In genomic region chr11:53566646-53567045, GRCm38 (mm10) we compare ENCODE assay signal across 8 mouse cellular contexts. TPM values are rescaled to one million over a fixed set of nuclear protein-coding genes. Genes with fewer than 3 reads are reported as not detected.
DNase-seq lines count a peak whose midpoint lies in the region; ATAC-seq and TF ChIP-seq lines count a peak whose summit lies in the region.

No protein-coding gene starts in this region.

- peak overlapping the region in 1 of 2 experiments; percentile 85; a peak in 2 of 4 replicates for H3K4me3 ChIP-seq in heart, embryonic 14.5 days (ENCODE audit: control insufficient read depth in 1 of 2, insufficient read depth in 1 of 2, low read depth in 1 of 2, low read length in 2 of 2)
- H3K4me3 ChIP-seq in G1E (ENCODE audit: low read depth, low read length): peak overlapping the region; percentile 95; the same call in 1 of the 2 replicates
- no peak overlapping the region; the same call in 1 of the 2 replicates for H3K4me3 ChIP-seq in hindbrain, embryonic 11.5 days (ENCODE audit: low read depth, low read length)
- peak overlapping the region; percentile 95 for H3K4me3 ChIP-seq in midbrain, embryonic 10.5 days

- peaks cover 2 to 4% of the 10 kb centered on the region in 2 experiments; a peak in 1 of 4 replicates for H3K4me1 ChIP-seq in heart, embryonic 14.5 days (ENCODE audit: control insufficient read depth in 2 of 2, insufficient read depth in 2 of 2, low read length in 2 of 2)
- peaks cover 34% of the 10 kb centered on the region for H3K4me1 ChIP-seq in G1E (ENCODE audit: insufficient read depth, low read depth, low read length)
- 0 out of 2 replicates have a peak, but pooled peaks cover 2% of the 10 kb centered on the region for H3K4me1 ChIP-seq in hindbrain, embryonic 11.5 days (replicated peaks; ENCODE audit: control insufficient read depth, insufficient read depth, low read length)
- H3K4me1 ChIP-seq in midbrain, embryonic 10.5 days: peaks cover 22% of the 10 kb centered on the region

- no peaks in the 10 kb centered on the region for H3K27me3 ChIP-seq in heart, embryonic 14.5 days (ENCODE audit: control insufficient read depth, insufficient read depth, low read length)
- H3K27me3 ChIP-seq in G1E (ENCODE audit: insufficient read depth, low read length): no peaks in the 10 kb centered on the region
- no peaks in the 10 kb centered on the region for H3K27me3 ChIP-seq in hindbrain, embryonic 11.5 days (ENCODE audit: control insufficient read depth, insufficient read depth, low read length)
- H3K27me3 ChIP-seq in midbrain, embryonic 10.5 days (ENCODE audit: low read depth, poor library complexity, severe bottlenecking): no peaks in the 10 kb centered on the region

- H3K27ac ChIP-seq in heart, embryonic 14.5 days (replicated peaks in 1 of 2; ENCODE audit: control insufficient read depth in 1 of 2, insufficient read depth in 1 of 2, low read depth in 2 of 2, low read length in 2 of 2): no peak overlapping the region
- no peak overlapping the region for H3K27ac ChIP-seq in hindbrain, embryonic 11.5 days (ENCODE audit: low read depth, low read length)
- H3K27ac ChIP-seq in midbrain, embryonic 10.5 days (replicated peaks): peak overlapping the region; percentile 92; the same call in 1 of the 2 replicates

- ATAC-seq in heart, embryonic 14.5 days (ENCODE audit: insufficient number of reproducible peaks, insufficient read depth, low FRiP score, low read depth): no peak
- ATAC-seq in G1E (ENCODE audit: extremely low read depth, insufficient number of reproducible peaks, low FRiP score, poor library complexity, severe bottlenecking): no peak
- ATAC-seq in hindbrain, embryonic 11.5 days (ENCODE audit: low FRiP score): peak; percentile 33; the same call in 1 of the 2 replicates

- H3K4me2 ChIP-seq in heart, embryonic 14.5 days (ENCODE audit: low read length): peak overlapping the region; percentile 77
- H3K4me2 ChIP-seq in hindbrain, embryonic 11.5 days (replicated peaks; ENCODE audit: low read depth, low read length): peak overlapping the region; percentile 47

- TF ChIP-seq CTCF in G1E (IDR thresholded peaks at IDR 0.05; ENCODE audit: low read depth, low read length): no peak

- no peaks in the 10 kb centered on the region for H3K9me3 ChIP-seq in heart, embryonic 14.5 days (ENCODE audit: control insufficient read depth, low read length)
- peaks cover 12% of the 10 kb centered on the region for H3K9me3 ChIP-seq in G1E (replicated peaks)
- no peaks in the 10 kb centered on the region for H3K9me3 ChIP-seq in hindbrain, embryonic 11.5 days (ENCODE audit: control insufficient read depth, low read length)
- H3K9me3 ChIP-seq in midbrain, embryonic 10.5 days (replicated peaks): 0 out of 2 replicates have a peak, but pooled peaks cover 5% of the 10 kb centered on the region

- H3K36me3 ChIP-seq in heart, embryonic 14.5 days (ENCODE audit: control insufficient read depth, insufficient read depth, low read length): peaks cover 8% of the 10 kb centered on the region
- peaks cover 10% of the 10 kb centered on the region for H3K36me3 ChIP-seq in G1E (replicated peaks)
- no peaks in the 10 kb centered on the region for H3K36me3 ChIP-seq in hindbrain, embryonic 11.5 days (ENCODE audit: control insufficient read depth, insufficient read depth, low read length)
- H3K36me3 ChIP-seq in midbrain, embryonic 10.5 days: peaks cover 11% of the 10 kb centered on the region

- DNase-seq in heart, postnatal 14 days: no peak
- DNase-seq in G1E (ENCODE audit: low spot score): no peak
- no peak for DNase-seq in hindbrain, embryonic 11.5 days (ENCODE audit: low spot score)
- DNase-seq in midbrain, embryonic 10.5 days (ENCODE audit: low spot score): no peak
- DNase-seq in adrenal gland, postnatal 14 days: no peak
- DNase-seq in gastrocnemius, postnatal 25 days: no peak
- no peak for DNase-seq in frontal cortex, postnatal 10 days (ENCODE audit: low spot score in 2 of 2)

- intact Hi-C loops in heart, postnatal 14 days (cut with DNase I): no loop called here

- WGBS in heart, embryonic 14.5 days: 83% methylated on average over 4 of the region's 4 CpGs
- 86% methylated on average over 4 of the region's 4 CpGs for WGBS in hindbrain, embryonic 11.5 days
- 86% methylated on average over 4 of the region's 4 CpGs for WGBS in midbrain, embryonic 10.5 days

- no peak overlapping the region for H3K9ac ChIP-seq in heart, embryonic 14.5 days (ENCODE audit: low read length)
- H3K9ac ChIP-seq in hindbrain, embryonic 11.5 days (ENCODE audit: low read depth, low read length): peak overlapping the region; percentile 47; the same call in 1 of the 2 replicates

RNA-seq across cellular contexts. Expression of gene Kif3a, which starts 0.5 kb away (rescaled TPM):
- 38.0 and 38.3 TPM in 2 replicates for polyA plus RNA-seq in heart, embryonic 14.5 days (2014; fragmentation: Nextera tagmentation; extraction: Ambion mirVana)
- 1 to 10 TPM; 9.6 to 9.9 TPM for total RNA-seq in heart, postnatal 14 days (2021)
- total RNA-seq in G1E (2014; fragmentation: Nextera tagmentation) (20.2 and 22.3 TPM in 2 replicates), G1E (2017) (25.7 and 27.5 TPM in 2 replicates)
- 11.2 and 12.0 TPM in 2 replicates for polyA plus RNA-seq in G1E (2012)
- polyA plus RNA-seq in hindbrain, embryonic 11.5 days (2014; fragmentation: Nextera tagmentation; extraction: Ambion mirVana): 106 and 118 TPM in 2 replicates
- 77.3 and 94.6 TPM in 2 replicates for polyA plus RNA-seq in midbrain, embryonic 10.5 days (2016; fragmentation: Nextera tagmentation; extraction: Ambion mirVana)
- total RNA-seq in adrenal gland, postnatal 14 days (2021): 28.0 and 31.0 TPM in 2 replicates
- 1 to 10 TPM; 4.0 to 5.3 TPM for total RNA-seq in gastrocnemius, postnatal 25 days (2021)

RNA-seq across cellular contexts. Expression of gene Sept8, which starts 47.6 kb away (rescaled TPM):
- polyA plus RNA-seq in heart, embryonic 14.5 days (2014; fragmentation: Nextera tagmentation; extraction: Ambion mirVana): 17.4 and 18.8 TPM in 2 replicates
- 10 to 100 TPM; 42.1 TPM for total RNA-seq in heart, postnatal 14 days (2021)
- total RNA-seq in G1E (2014; fragmentation: Nextera tagmentation): 186 and 202 TPM in 2 replicates
- 156 and 172 TPM in 2 replicates for total RNA-seq in G1E (2017)
- polyA plus RNA-seq in G1E (2012): 124 and 136 TPM in 2 replicates
- polyA plus RNA-seq in hindbrain, embryonic 11.5 days (2014; fragmentation: Nextera tagmentation; extraction: Ambion mirVana): 13.5 and 15.8 TPM in 2 replicates
- 17.3 and 18.0 TPM in 2 replicates for polyA plus RNA-seq in midbrain, embryonic 10.5 days (2016; fragmentation: Nextera tagmentation; extraction: Ambion mirVana)
- total RNA-seq in adrenal gland, postnatal 14 days (2021): 39.0 and 42.2 TPM in 2 replicates
- 10 to 100 TPM; 14.5 to 16.8 TPM for total RNA-seq in gastrocnemius, postnatal 25 days (2021)

RNA-seq across cellular contexts. Expression of gene Il4, which starts 51.8 kb away (rescaled TPM):
- polyA plus RNA-seq in heart, embryonic 14.5 days (2014; fragmentation: Nextera tagmentation; extraction: Ambion mirVana): 0.53 and 1.5 TPM in 2 replicates
- total RNA-seq in heart, postnatal 14 days (2021): not detected
- total RNA-seq in G1E (2014; fragmentation: Nextera tagmentation): 35.8 and 40.6 TPM in 2 replicates
- 87.7 and 99.1 TPM in 2 replicates for total RNA-seq in G1E (2017)
- 0.43 and 1.0 TPM in 2 replicates for polyA plus RNA-seq in G1E (2012)
- 2.3 and 2.8 TPM in 2 replicates for polyA plus RNA-seq in hindbrain, embryonic 11.5 days (2014; fragmentation: Nextera tagmentation; extraction: Ambion mirVana)
- polyA plus RNA-seq in midbrain, embryonic 10.5 days (2016; fragmentation: Nextera tagmentation; extraction: Ambion mirVana): 1.0 and 1.3 TPM in 2 replicates
- not detected in 2 replicates for total RNA-seq in adrenal gland, postnatal 14 days (2021)
- not detected for total RNA-seq in gastrocnemius, postnatal 25 days (2021)

Comparison
In these comparisons a context has a peak if more than half of its experiments do, and no peak if none do; other contexts are left out.
1. RNA of gene Il4, which starts 51.8 kb away (total RNA-seq): 35.8 to 99.1 TPM in G1E; not detected in heart, postnatal 14 days, not detected in adrenal gland, postnatal 14 days and not detected in gastrocnemius, postnatal 25 days; every median in the first group is over 10 times any median in the second.